Mouse (Mus musculus) ovary, adult 2 months (tissue): ENCODE data around the gene Rem1. TPM values are rescaled to one million over a fixed set of nuclear protein-coding genes. Genes with fewer than 3 reads are reported as not detected.

Source experiments
- polyA plus RNA-seq: library from polyadenylated mRNA; depleted of rRNA; stranded (reverse); fragments of >200 nt; gene quantifications from 2 replicates; pipeline ENCODE4 v1.2.3, GENCODE M21; 2012; rRNA removed

The Rem1 gene
- polyA plus RNA-seq, result 25.0 and 28.2 TPM in 2 replicates

DNA sequence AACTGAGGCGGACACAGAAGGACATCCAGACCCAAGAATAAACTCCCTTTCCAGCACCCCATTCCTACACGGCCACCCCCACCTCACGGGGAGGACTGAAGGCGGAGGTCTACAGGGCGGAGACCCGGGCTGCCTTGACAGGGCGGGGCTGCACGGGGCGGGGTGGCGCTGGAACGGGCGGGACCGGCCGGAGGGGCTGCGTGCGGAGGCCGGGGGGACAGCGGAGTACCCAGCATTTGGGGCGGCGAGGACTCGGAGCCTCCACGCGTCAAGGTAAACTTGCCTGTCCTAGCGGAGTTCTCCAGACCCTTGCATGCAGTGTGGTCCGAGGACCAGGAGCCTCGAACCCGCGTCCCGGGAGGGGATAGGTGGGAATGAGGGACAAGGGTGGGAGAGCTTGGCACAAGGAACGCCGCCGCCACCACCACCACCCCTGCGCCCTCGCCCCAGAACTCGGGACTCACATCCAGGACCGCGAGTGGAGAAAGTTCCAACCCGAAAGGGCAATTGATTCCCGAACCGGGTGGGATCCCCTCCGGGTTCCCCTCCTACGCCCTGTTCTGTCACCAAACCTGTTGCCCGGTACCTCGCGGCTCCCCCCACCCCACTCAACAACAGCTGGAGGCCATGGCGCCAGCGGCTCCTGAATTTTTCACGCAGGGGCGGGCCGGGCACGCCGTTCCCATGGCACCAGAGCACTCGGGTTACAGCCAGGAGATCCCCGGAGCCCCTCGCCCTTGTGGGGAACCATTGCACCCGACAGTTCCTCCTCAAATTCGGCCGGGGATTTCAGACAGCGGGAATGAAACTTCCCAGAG, at the start of gene Rem1:
Rem1 (plus strand) TSS at position 178 of the 818 bp plus-strand sequence.

DNA sequence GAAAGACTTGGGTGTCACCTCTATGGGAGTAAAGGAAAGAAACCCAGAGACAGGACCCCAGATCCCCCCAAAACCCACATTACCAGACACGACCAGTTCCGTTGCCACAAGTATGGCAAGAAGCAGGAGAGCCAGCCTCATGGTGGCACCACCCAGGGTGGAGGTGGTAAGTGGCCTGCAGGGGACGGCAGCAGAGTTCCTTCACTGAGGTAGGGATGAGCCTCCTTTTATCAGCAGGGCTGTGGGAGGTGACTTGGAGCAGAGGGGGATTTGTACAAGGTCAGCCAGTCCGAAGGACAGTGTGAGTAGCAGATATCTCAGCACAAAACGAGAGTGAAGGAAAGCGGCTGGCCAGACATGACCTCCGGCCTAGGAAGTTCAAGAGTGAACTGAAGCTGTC, 46.6 kb upstream of the Rem1 start, which contains the start of gene Defb19:
Defb19 (minus strand) TSS at position 206 of the 400 bp plus-strand sequence.

DNA sequence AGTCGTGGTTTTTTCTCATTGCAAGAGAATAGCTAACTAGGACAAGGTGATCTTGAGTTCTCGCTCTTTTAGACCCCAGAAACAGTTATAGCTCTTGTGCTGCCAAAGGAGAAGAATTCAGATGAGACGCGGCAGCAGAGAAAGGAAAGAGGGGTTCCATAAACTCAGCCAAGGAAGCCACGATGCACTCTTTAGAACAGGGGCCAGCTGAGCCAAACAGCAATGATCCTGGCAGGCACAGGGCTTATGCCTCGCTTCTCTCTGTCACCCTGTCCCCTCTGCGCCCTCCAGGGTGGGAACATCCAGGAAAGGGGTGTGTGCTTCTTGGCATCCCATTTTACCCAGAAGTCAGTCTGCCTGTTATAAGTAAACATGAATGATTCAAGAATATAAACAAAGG, 27.5 kb upstream of the Rem1 start, which contains the start of gene Defb45:
Defb45 (minus strand) TSS at position 101 of the 400 bp plus-strand sequence.

DNA sequence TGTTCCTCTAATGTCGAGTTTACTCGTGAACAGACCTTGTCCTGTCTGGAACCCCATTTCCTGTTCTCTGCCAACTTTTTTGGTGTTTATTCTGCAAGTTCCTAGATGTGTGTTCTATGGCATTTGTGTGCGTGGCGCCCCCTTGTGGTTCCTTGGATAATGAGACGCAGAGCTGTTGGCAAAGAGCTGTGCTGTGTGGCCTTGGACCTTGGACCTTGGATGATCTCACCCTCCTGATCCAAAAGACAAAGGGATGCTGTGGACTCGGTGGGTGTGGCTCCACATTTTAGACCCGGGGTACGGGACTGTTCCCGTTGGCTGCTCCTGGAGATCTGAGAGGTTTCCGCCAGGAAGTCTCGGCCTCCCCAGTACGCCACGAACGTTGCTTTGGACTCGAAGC, 22.7 kb upstream of the Rem1 start, which contains the start of gene Defb36:
Defb36 (plus strand) TSS at position 271 of the 400 bp plus-strand sequence.

DNA sequence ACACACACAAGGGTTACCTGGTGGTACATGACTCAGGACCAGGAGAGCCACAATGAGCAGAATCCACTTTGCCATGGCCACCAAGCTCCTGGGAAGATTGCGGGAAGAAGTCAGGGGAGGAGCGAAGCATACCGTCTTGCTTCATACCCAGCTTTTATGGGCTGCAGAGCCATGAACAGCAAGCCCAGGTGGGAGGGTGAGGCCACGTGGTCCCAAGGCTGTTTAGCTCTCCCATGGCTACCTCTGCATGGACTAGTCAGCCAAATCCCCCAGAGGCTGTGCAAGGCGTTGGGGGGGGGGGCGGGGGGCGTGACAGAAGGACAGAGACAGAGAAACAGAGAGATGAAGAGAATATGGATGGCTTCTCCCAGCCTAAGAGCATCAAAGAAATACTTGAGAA, 3.8 kb upstream of the Rem1 start, which contains the start of gene Defb25:
Defb25 (minus strand) TSS at position 101 of the 400 bp plus-strand sequence.

DNA sequence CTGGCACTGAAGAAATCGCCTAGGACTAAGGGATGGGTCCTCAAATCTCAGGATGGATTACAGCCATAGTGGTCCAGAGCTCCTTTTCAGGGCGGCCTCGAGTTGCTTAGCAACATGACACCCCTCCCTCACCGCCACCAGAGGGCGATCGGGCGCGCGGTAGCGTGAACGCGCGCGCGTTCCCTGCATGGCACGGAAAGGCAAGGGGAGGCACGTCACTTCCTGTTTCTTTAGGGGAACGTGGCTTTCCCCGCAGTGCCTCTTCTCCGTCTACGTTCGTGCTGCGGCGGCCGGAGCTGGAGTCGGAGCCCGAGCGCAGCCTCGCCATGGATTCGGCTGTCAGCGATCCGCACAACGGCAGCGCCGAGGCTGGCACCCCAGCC, 42.5 kb downstream of the Rem1 start, which contains the start of gene H13:
H13 (plus strand) TSS at position 206 of the 383 bp plus-strand sequence.

Other genes starting within 250 kb of the Rem1 start
- 47.1 and 55.3 TPM in 2 replicates for gene Sox12, start 228.9 kb upstream of the Rem1 start, polyA plus RNA-seq
- 10.0 and 11.5 TPM in 2 replicates for gene Zcchc3, start 211.9 kb upstream of the Rem1 start, polyA plus RNA-seq
- 4.9 and 5.1 TPM in 2 replicates for gene 6820408C15Rik, start 211.4 kb upstream of the Rem1 start, polyA plus RNA-seq
- not detected in 2 replicates for gene Defb23, start 162.3 kb upstream of the Rem1 start, polyA plus RNA-seq
- gene Defb20, start 149.9 kb upstream of the Rem1 start, polyA plus RNA-seq, result 0.39 TPM in 1 of 2 replicates, not detected in the other
- gene Defb22, start 136.8 kb upstream of the Rem1 start, polyA plus RNA-seq, result not detected in 2 replicates
- not detected in 2 replicates for gene Defb26, start 115.3 kb upstream of the Rem1 start, polyA plus RNA-seq
- not detected in 2 replicates for gene Defb28, start 108.7 kb upstream of the Rem1 start, polyA plus RNA-seq
- gene Defb29, start 86.9 kb upstream of the Rem1 start, polyA plus RNA-seq, result not detected in 2 replicates
- gene Gm17416, start 57.6 kb upstream of the Rem1 start, polyA plus RNA-seq, result not detected in 2 replicates
- not detected in 2 replicates for gene Defb21, start 54.2 kb upstream of the Rem1 start, polyA plus RNA-seq
- gene Defb19, start 46.6 kb upstream of the Rem1 start, polyA plus RNA-seq, result 39.7 and 66.9 TPM in 2 replicates
- not detected in 2 replicates for gene Defb45, start 27.6 kb upstream of the Rem1 start, polyA plus RNA-seq
- 0.46 and 0.64 TPM in 2 replicates for gene Defb36, start 22.6 kb upstream of the Rem1 start, polyA plus RNA-seq
- 1.7 TPM in 1 of 2 replicates, not detected in the other for gene Defb25, start 3.9 kb upstream of the Rem1 start, polyA plus RNA-seq
- 330 and 441 TPM in 2 replicates for gene H13, start 42.5 kb downstream of the Rem1 start, polyA plus RNA-seq
- gene Mcts2, start 60.1 kb downstream of the Rem1 start, polyA plus RNA-seq, result 3.7 and 4.2 TPM in 2 replicates
- gene Id1, start 109.3 kb downstream of the Rem1 start, polyA plus RNA-seq, result 383 and 402 TPM in 2 replicates
- 6.7 and 9.5 TPM in 2 replicates for gene Cox4i2, start 127.2 kb downstream of the Rem1 start, polyA plus RNA-seq
- 45.3 and 60.1 TPM in 2 replicates for gene Bcl2l1, start 204.8 kb downstream of the Rem1 start, polyA plus RNA-seq
- 2.6 and 3.6 TPM in 2 replicates for gene Tpx2, start 221.0 kb downstream of the Rem1 start, polyA plus RNA-seq